Mouse (Mus musculus) lung, adult 2 months (tissue): ENCODE measurements at regions not wholly inside any gene's neighbourhood (a gene's known extent, or its start where the extent isn't known, plus 50 kb on each side); places are given as distances from the start of the nearest gene placed in this dataset.

Source experiments
- CTCF ChIP-seq: fragments of 200-500 bp; IDR thresholded peaks from 2 replicates; pipeline ENCODE4 v1.5.1; 2011; ENCODE audit warnings: mild to moderate bottlenecking, low read length, control low read depth; ENCODE audit not compliant: insufficient read depth
- POLR2A ChIP-seq: fragments of 200-500 bp; IDR thresholded peaks from 2 replicates; pipeline ENCODE4 v1.6.1; 2011; ENCODE audit warnings: low read depth, mild to moderate bottlenecking, control low read depth, low read length, borderline replicate concordance; ENCODE audit errors: extremely low read depth

DNA sequence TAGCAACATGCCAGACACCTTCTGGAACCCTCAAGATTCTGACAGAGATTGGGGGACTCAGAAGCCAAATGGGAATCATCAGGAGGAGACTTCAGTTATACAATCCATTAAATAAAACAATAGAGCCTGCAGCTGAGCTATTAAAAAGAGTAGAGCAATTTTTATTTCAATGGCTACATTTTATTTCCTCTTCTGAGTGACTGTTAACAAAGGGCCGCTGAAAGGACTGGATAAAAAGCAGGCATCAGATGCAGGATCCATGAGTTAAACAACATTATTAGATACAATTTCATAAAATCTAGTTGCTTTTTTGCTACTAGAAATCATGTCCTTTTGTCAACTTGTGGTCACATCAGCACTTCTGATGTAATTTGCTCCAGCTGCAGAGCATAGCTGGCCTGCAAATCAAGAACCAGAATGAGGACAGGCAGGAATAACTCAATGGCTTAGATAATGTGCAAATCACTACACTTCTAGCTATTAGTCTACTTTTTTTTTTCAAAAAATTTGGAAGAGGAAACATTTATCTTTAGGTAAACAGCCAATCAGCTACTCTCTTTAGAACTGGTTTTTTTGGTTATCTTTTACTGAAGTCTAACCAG lies 529.5 kb upstream of the Mef2c start:
- TF ChIP-seq CTCF: no peak
- TF ChIP-seq POLR2A: no peak
